ENCODE assay signal across 19 mouse cellular contexts in genomic region chr13:104445437-104445836, GRCm38 (mm10).
DNase-seq lines count a peak whose midpoint lies in the region; ATAC-seq and TF ChIP-seq lines count a peak whose summit lies in the region.
"Had no signal": no experiment of that assay in that cellular context is flagged by ENCODE, and none has a peak within 500 bp of the region (broad histone marks: within the 10 kb centered on the region; RNA-seq: fewer than 3 reads in every experiment).

No protein-coding gene starts in this region.

- no peak overlapping the region for H3K27ac ChIP-seq in heart, adult 2 months
- H3K27ac ChIP-seq in liver, postnatal 0 days (ENCODE audit: low read depth), result no peak overlapping the region
- H3K27ac ChIP-seq in liver, embryonic 12.5 days, result no peak overlapping the region
- no peak overlapping the region for H3K27ac ChIP-seq in ES-E14 (ENCODE audit: insufficient read depth, low read depth, low read length, poor library complexity, severe bottlenecking)
- H3K27ac ChIP-seq: heart, embryonic 10.5 days; liver, embryonic 13.5 days had no signal

- TF ChIP-seq EP300 in heart, adult 2 months (IDR thresholded peaks at IDR 0.05; ENCODE audit: insufficient read depth, low read depth, low read length), result no peak
- no peak for TF ChIP-seq EP300 in liver, postnatal 0 days (IDR thresholded peaks at IDR 0.05; ENCODE audit: low read depth)

- TF ChIP-seq CTCF in heart, adult 2 months (IDR thresholded peaks at IDR 0.05), result peak; percentile 36
- peak; percentile 16; the same call in 1 of the 2 replicates for TF ChIP-seq CTCF in liver, postnatal 0 days (IDR thresholded peaks at IDR 0.05; ENCODE audit: low read depth)

- 50% methylated on average over 1 of the region's 1 CpGs for WGBS in heart, adult 2 months
- WGBS in liver, postnatal 0 days (ENCODE audit: insufficient replicate concordance), result 59% methylated on average over 1 of the region's 1 CpGs
- 32% methylated on average over 1 of the region's 1 CpGs for WGBS in liver, embryonic 12.5 days (ENCODE audit: insufficient replicate concordance)

- H3K9me3 ChIP-seq in liver, postnatal 0 days (ENCODE audit: low read length), result no peaks in the 10 kb centered on the region
- H3K9me3 ChIP-seq in liver, embryonic 12.5 days (replicated peaks), result no peaks in the 10 kb centered on the region
- H3K9me3 ChIP-seq in ES-E14 (ENCODE audit: control insufficient read depth, insufficient read depth, low read depth, low read length), result no peaks in the 10 kb centered on the region
- H3K9me3 ChIP-seq: G1E; heart, embryonic 10.5 days; liver, embryonic 13.5 days had no signal

- no peaks in the 10 kb centered on the region for H3K36me3 ChIP-seq in heart, adult 2 months (ENCODE audit: control insufficient read depth, insufficient read depth, low read length)
- no peaks in the 10 kb centered on the region for H3K36me3 ChIP-seq in liver, postnatal 0 days (replicated peaks; ENCODE audit: insufficient read depth, low read length)
- H3K36me3 ChIP-seq in liver, embryonic 12.5 days, result no peaks in the 10 kb centered on the region
- H3K36me3 ChIP-seq in ES-E14 (ENCODE audit: control insufficient read depth, insufficient read depth, low read length, poor library complexity, severe bottlenecking), result no peaks in the 10 kb centered on the region
- H3K36me3 ChIP-seq: liver, embryonic 13.5 days had no signal

- no peaks in the 10 kb centered on the region for H3K79me2 ChIP-seq in heart, adult 2 months (replicated peaks; ENCODE audit: control insufficient read depth, insufficient read depth, low read length)

- no peaks in the 10 kb centered on the region for H3K27me3 ChIP-seq in heart, adult 2 months (ENCODE audit: control insufficient read depth, insufficient read depth, low read length)
- no peaks in the 10 kb centered on the region for H3K27me3 ChIP-seq in liver, postnatal 0 days (ENCODE audit: insufficient read depth, low read length)
- no peaks in the 10 kb centered on the region for H3K27me3 ChIP-seq in liver, embryonic 12.5 days (replicated peaks)
- H3K27me3 ChIP-seq: liver, embryonic 13.5 days had no signal

- no peak for ATAC-seq in liver, postnatal 0 days
- no peak for ATAC-seq in liver, embryonic 12.5 days
- ATAC-seq in megakaryocyte-erythroid progenitor cell, adult 5-6 weeks (replicated peaks; ENCODE audit: low FRiP score, low TSS enrichment, poor library complexity, severe bottlenecking), result peak; percentile 65
- ATAC-seq: forebrain, embryonic 16.5 days; midbrain, embryonic 16.5 days had no signal

- TF ChIP-seq POLR2A in heart, adult 2 months (IDR thresholded peaks at IDR 0.05; ENCODE audit: insufficient read depth, low read depth, low read length), result no peak

- intact Hi-C loops in heart, adult 2 months (cut with DNase I), result no loop called here
- intact Hi-C loops in heart, postnatal 14 days (cut with DNase I), result no loop called here

- H3K9ac ChIP-seq in heart, adult 2 months (ENCODE audit: low read depth, low read length), result no peak overlapping the region
- no peak overlapping the region for H3K9ac ChIP-seq in liver, postnatal 0 days (replicated peaks)
- H3K9ac ChIP-seq in liver, embryonic 12.5 days, result no peak overlapping the region
- no peak overlapping the region for H3K9ac ChIP-seq in ES-E14 (ENCODE audit: insufficient read depth, low read depth, low read length, poor library complexity, severe bottlenecking)
- H3K9ac ChIP-seq: liver, embryonic 13.5 days had no signal

- no peak overlapping the region for H3K4me2 ChIP-seq in liver, postnatal 0 days (ENCODE audit: low read depth, low read length)
- no peak overlapping the region for H3K4me2 ChIP-seq in liver, embryonic 12.5 days
- H3K4me2 ChIP-seq: liver, embryonic 13.5 days had no signal

- DNase-seq in heart, adult 2 months, result no peak
- DNase-seq in heart, postnatal 14 days, result no peak
- DNase-seq in liver, postnatal 0 days, result no peak
- peak; percentile 7 for DNase-seq in ES-E14 (ENCODE audit: low read depth, low spot score)
- no peak for DNase-seq in ovary, postnatal 14 days (ENCODE audit: low spot score)
- DNase-seq: adrenal gland, postnatal 25 days; cerebellum, adult 9-10 months; heart, postnatal 4 days; left cerebral cortex, postnatal 4 days; liver, embryonic 13.5 days; right cerebral cortex, postnatal 25 days; thymus, adult 18-20 months had no signal

- H3K4me1 ChIP-seq in heart, adult 2 months (ENCODE audit: control insufficient read depth, insufficient read depth, low read length), result no peaks in the 10 kb centered on the region
- no peaks in the 10 kb centered on the region for H3K4me1 ChIP-seq in liver, postnatal 0 days (ENCODE audit: insufficient read depth)
- no peaks in the 10 kb centered on the region for H3K4me1 ChIP-seq in liver, embryonic 12.5 days
- no peaks in the 10 kb centered on the region for H3K4me1 ChIP-seq in ES-E14 (ENCODE audit: control insufficient read depth in 2 of 2, insufficient read depth in 2 of 2, low read length in 2 of 2, poor library complexity in 1 of 2)
- H3K4me1 ChIP-seq: heart, embryonic 10.5 days; liver, embryonic 13.5 days had no signal

- in situ Hi-C loops in ES-E14 (cut with MboI; ENCODE audit: low sequenced_read_pairs in 2 of 2, unreplicated experiment in 2 of 2), result no loop called here

- no peak overlapping the region for H3K4me3 ChIP-seq in heart, adult 2 months
- no peak overlapping the region for H3K4me3 ChIP-seq in liver, postnatal 0 days (ENCODE audit: low read depth, low read length)
- no peak overlapping the region for H3K4me3 ChIP-seq in liver, embryonic 12.5 days
- no peak overlapping the region for H3K4me3 ChIP-seq in ES-E14 (ENCODE audit: insufficient read depth in 1 of 2, low read depth in 1 of 2, low read length in 2 of 2, poor library complexity in 1 of 2, severe bottlenecking in 1 of 2)
- H3K4me3 ChIP-seq: erythroblast, embryonic 14.5 days; heart, embryonic 10.5 days; liver, embryonic 13.5 days had no signal

TF ChIP-seq in ES-E14, 5 proteins besides CTCF, POLR2A, EP300 and RAD21:
- no peak for TF ChIP-seq MAFK (IDR thresholded peaks at IDR 0.05; ENCODE audit: insufficient read depth, low read depth, low read length)
- TF ChIP-seq ZC3H11A (IDR thresholded peaks at IDR 0.05; ENCODE audit: borderline replicate concordance, low read depth, low read length), result no peak
- no peak for TF ChIP-seq HCFC1 (IDR thresholded peaks at IDR 0.05; ENCODE audit: borderline replicate concordance, insufficient read depth, low read length)
- TF ChIP-seq ZNF384 (IDR thresholded peaks at IDR 0.05; ENCODE audit: low read depth, low read length), result no peak
- no peak for TF ChIP-seq CHD2 (IDR thresholded peaks at IDR 0.05; ENCODE audit: low read depth, low read length)
TF ChIP-seq in ES-E14: peak in this region for 0.
